Mouse (Mus musculus) CH12.LX (cell line): Measurements from ENCODE around the gene Catsperz.

Source experiments
- MAFK ChIP-seq: IDR thresholded peaks from 2 replicates; pipeline ENCODE4 v1.6.1; 2011; ENCODE audit warnings: low read length, improper control_type of control experiment; ENCODE audit not compliant: insufficient replicate concordance
- POLR2A ChIP-seq: IDR thresholded peaks from 2 replicates; pipeline ENCODE4 v1.6.1; 2011; ENCODE audit warnings: low read depth, mild to moderate bottlenecking, improper control_type of control experiment, low read length
- UBTF ChIP-seq: IDR thresholded peaks from 2 replicates; pipeline ENCODE4 v1.6.1; 2012; ENCODE audit warnings: low read depth, mild to moderate bottlenecking, inconsistent platforms, low read length, improper control_type of control experiment, moderate library complexity
- USF1 ChIP-seq: IDR thresholded peaks from 2 replicates; pipeline ENCODE4 v1.6.1; 2014; ENCODE audit warnings: low read depth, mild to moderate bottlenecking, inconsistent platforms, low read length, improper control_type of control experiment
- USF2 ChIP-seq: conservative IDR thresholded peaks from 2 replicates; pipeline ENCODE4 v1.6.1; 2011; ENCODE audit warnings: low read depth, low read length, improper control_type of control experiment

- TF ChIP-seq POLR2A (no peak), MAFK (no peak), UBTF (no peak), USF1 (no peak), USF2 (no peak)
Measured at GRCm38 (mm10) chr19:6903031-6903430, 22.1 kb downstream of the Catsperz start.
